Mouse (Mus musculus): ENCODE measurements around the gene Rere.
A peak's percentile ranks its signal among the peaks of the same experiment; 100 is the strongest.

Gene Rere

GRCm38 (mm10) chr4:150344526-150344925 lies 63.1 kb downstream of the Rere start:
- DNase-seq (ENCODE audit: low read depth, low spot score): no peak

GRCm38 (mm10) chr4:150346651-150347386 lies 65.4 kb downstream of the Rere start:
- no peak for DNase-seq (ENCODE audit: low read depth, low spot score)

- peak; percentile 64 for DNase-seq (ENCODE audit: low read depth, low spot score)
Observed at GRCm38 (mm10) chr4:150347387-150347672, 65.9 kb downstream of the Rere start.

GRCm38 (mm10) chr4:150349680-150350101 lies 68.2 kb downstream of the Rere start:
- no peak for DNase-seq (ENCODE audit: low read depth, low spot score)

GRCm38 (mm10) chr4:150351419-150352075 lies 70.1 kb downstream of the Rere start:
- peak; percentile 44 for DNase-seq (ENCODE audit: low read depth, low spot score)

GRCm38 (mm10) chr4:150352736-150353135 lies 71.3 kb downstream of the Rere start:
- DNase-seq (ENCODE audit: low read depth, low spot score): no peak

- no peak for DNase-seq (ENCODE audit: low read depth, low spot score)
Observed at GRCm38 (mm10) chr4:150353376-150353900, 72.0 kb downstream of the Rere start.

GRCm38 (mm10) chr4:150355801-150356200 lies 74.4 kb downstream of the Rere start:
- DNase-seq (ENCODE audit: low read depth, low spot score): no peak

GRCm38 (mm10) chr4:150361986-150362691 lies 80.7 kb downstream of the Rere start:
- no peak for DNase-seq (ENCODE audit: low read depth, low spot score)

GRCm38 (mm10) chr4:150362858-150363257 lies 81.4 kb downstream of the Rere start:
- no peak for DNase-seq (ENCODE audit: low read depth, low spot score)

GRCm38 (mm10) chr4:150364786-150365185 lies 83.3 kb downstream of the Rere start:
- no peak for DNase-seq (ENCODE audit: low read depth, low spot score)

- DNase-seq (ENCODE audit: low read depth, low spot score): peak; percentile 74
Observed at GRCm38 (mm10) chr4:150366510-150367208, 85.2 kb downstream of the Rere start.

- peak; percentile 72 for DNase-seq (ENCODE audit: low read depth, low spot score)
Observed at GRCm38 (mm10) chr4:150371580-150372380, 90.3 kb downstream of the Rere start.

GRCm38 (mm10) chr4:150372631-150373041 lies 91.2 kb downstream of the Rere start:
- no peak for DNase-seq (ENCODE audit: low read depth, low spot score)

- DNase-seq (ENCODE audit: low read depth, low spot score): peak; percentile 23
Observed at GRCm38 (mm10) chr4:150373111-150374109, 92.0 kb downstream of the Rere start.

GRCm38 (mm10) chr4:150374651-150375447 lies 93.4 kb downstream of the Rere start:
- no peak for DNase-seq (ENCODE audit: low read depth, low spot score)

GRCm38 (mm10) chr4:150375448-150375935 lies 94.0 kb downstream of the Rere start:
- no peak for DNase-seq (ENCODE audit: low read depth, low spot score)

GRCm38 (mm10) chr4:150379313-150379712 lies 97.9 kb downstream of the Rere start:
- no peak for DNase-seq (ENCODE audit: low read depth, low spot score)

- DNase-seq (ENCODE audit: low read depth, low spot score): no peak
Observed at GRCm38 (mm10) chr4:150379772-150380171, 98.3 kb downstream of the Rere start.

Measured in CD4-positive, CD25-positive, alpha-beta regulatory T cell, adult 2 months (primary cell).